Mouse (Mus musculus): ENCODE measurements around the gene Zc2hc1b. TPM values are rescaled to one million over a fixed set of nuclear protein-coding genes. Genes with fewer than 3 reads are reported as not detected.

The Zc2hc1b gene
- polyA plus RNA-seq, 2 experiments from 2014 or later: not detected

DNA sequence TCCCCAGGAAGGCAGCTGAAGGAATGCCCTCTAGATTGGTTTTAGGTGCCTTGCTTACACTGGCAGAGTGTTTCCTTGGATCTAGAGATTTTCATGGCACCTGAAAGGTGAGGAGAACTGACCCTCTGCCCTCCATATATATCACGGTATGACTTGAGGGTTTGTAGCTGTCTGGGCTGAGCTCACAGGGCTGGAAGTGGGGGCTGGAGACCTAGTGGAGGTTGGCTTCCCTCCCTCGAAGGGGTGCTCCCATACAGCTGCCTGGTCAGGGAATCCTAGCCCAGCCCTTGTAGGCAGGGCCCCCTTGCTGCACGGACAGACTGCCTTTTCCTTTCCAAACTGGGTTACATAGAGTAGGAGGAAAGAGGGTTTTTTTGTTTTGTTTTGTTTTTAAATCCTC lies 65.0 kb downstream of the Zc2hc1b start:
- no peak for ATAC-seq

- ATAC-seq: no peak
Observed at GRCm38 (mm10) chr10:13109781-13110180, 68.0 kb downstream of the Zc2hc1b start.

DNA sequence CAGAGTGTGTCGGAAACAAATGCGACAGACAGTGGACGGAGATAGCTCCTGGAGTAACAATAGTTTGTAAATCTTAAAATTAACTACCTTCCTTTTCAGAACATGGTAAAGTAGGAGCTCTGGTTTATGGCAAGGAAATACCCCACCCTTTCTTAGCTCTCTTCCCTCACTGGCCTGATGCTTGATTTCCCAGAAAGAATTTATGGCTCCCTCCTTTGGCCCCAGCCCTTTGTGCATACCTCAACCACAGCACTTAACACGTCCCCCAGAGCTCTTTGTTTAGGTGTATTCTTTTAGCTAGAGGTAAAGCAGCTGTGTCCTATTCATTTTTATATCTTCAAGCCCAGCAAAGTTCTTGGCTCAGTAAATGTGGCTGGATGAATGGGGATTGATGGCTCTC lies 69.0 kb downstream of the Zc2hc1b start:
- no peak for ATAC-seq

GRCm38 (mm10) chr10:13108021-13108548 lies 69.7 kb downstream of the Zc2hc1b start:
- ATAC-seq: no peak

DNA sequence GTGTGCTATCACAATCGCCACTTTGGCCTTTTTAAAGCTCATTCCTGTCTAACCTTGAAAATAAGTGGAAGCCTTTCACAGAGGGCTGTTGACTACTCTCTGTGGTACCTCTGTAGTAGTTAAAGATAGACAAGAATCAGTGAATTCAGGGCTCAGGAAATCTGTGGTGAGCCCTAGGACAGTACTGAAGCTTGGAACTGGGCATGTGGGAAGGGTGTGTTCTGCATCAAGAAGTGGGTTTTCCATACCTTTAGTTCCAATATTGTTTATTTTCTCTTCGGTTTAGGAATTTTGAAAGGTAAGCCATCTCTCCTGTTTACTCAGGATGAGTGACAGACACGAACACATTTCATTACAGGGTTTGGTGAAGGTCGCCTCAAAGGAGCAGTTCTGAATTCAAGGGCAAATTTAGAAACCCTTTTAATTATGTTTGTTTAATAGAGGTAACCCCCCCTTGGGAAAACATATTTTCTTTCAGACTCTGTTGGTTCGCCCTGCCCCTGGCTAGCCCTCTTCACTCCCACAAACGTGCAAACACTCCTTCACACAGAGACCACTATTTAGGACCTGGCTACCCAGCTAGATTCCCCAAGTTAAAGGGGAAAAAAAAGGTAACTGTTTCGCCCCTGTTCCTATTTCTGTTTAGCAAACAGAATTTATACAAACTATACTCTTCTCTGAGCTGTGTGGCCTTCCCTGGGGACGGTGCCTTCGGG lies 70.8 kb downstream of the Zc2hc1b start:
- ATAC-seq: no peak

DNA sequence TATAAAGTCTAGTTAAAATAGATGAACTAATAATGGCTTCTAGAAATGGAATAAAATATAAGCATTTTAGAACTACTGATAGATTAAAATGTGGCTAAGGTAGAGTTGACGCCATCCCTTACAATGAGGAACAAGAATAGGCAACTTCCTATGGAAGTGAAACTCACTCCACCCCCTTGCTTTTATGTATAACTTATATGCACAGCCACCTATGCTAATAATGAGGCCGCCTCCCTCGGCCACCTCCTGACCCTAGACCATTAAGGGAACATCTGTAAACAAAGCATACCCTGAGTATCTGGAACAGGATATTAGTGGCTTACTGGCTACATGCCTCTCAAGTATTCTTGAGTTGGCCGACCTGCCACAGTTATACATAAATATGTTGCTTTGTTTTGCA lies 74.0 kb downstream of the Zc2hc1b start:
- ATAC-seq: no peak

DNA sequence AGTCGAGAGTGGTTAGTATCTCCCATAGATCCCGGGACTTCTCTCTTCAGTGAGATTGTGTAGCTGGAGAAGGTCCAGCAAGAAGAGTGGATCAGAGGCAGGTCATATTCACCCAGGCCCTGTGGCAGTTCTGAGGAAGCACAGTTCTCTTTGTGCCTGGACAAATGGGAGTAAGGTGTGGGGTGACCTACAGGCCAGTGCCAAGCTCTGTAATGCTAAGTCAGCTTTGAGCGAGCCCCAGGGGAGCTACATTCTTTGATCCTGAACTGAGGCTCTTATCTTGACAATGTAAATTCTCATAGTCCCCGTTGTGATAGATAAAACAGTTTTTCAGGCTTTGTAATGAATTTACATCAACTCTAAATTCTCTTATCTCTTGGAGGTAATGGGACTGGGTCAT lies 75.5 kb downstream of the Zc2hc1b start:
- ATAC-seq: no peak

DNA sequence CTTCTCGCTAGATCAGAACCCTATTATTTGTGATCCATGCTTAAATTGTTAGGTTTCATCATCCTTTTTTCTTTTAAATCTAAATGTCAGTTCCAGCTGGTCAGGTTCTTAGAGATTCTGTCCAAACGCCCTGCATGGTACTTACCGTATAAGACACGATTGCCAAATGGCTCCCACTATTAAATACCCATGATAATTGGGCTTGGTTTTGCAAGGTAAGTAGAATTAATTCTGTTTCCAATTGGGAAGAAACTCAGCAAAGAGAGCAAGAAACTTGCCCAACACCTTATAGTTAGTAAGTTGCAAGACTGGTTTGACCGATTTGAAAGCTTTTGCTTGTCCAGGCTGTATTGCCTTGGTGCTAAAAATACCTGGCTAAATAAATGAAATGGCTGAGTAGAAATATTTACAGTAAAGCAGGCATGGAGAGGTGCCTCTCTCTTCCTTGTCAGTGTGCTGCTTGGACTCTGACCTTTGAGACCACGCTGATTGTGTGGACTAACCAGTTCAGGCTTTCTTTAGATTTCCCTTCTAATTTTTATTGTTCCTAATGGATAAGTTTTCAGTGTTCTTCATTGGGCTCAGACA lies 77.7 kb downstream of the Zc2hc1b start:
- no peak for ATAC-seq

Other genes with a start within 250 kb of the Zc2hc1b start
- 10 to 100 TPM; 16.2 to 17.5 TPM for gene Stx11, start 213.7 kb downstream of the Zc2hc1b start, polyA plus RNA-seq (2017; shearing (Covaris generic))
- 10 to 100 TPM; 35.2 to 36.0 TPM for gene Sf3b5, start 172.7 kb downstream of the Zc2hc1b start, polyA plus RNA-seq (2017; shearing (Covaris generic))
- gene Plagl1, start 117.5 kb downstream of the Zc2hc1b start, polyA plus RNA-seq (2017; shearing (Covaris generic)): 1 to 10 TPM; 2.4 to 2.7 TPM
- gene Ltv1, start 15.1 kb upstream of the Zc2hc1b start, polyA plus RNA-seq (2017; shearing (Covaris generic)): 10 to 100 TPM; 34.9 to 49.2 TPM

Measured in CD4-positive, CD25-positive, alpha-beta regulatory T cell, adult 4 months (primary cell).